Mouse (Mus musculus) lung, postnatal 25 days (tissue): Measurements from ENCODE around the gene Zfp952.
"Not testable (repeated sequence)": the region's sequence is repeated elsewhere in the genome, so short reads cannot be mapped to it uniquely, and the experiment has no call there.

ENCODE experiments used
- DNase-seq: peaks from one replicate; pipeline ENCODE4 v3.0.0; 2022; ENCODE audit warnings: low spot score

Gene Zfp952

GRCm38 (mm10) chr17:32992699-32993474, at the start of gene Zfp952:
TSS of gene Zfp952 (plus strand) at chr17:32993129.
- DNase-seq: peak; percentile 91

GRCm38 (mm10) chr17:32943661-32944060, 49.3 kb upstream of the Zfp952 start:
- DNase-seq: no peak

- no peak for DNase-seq
These were observed 48.4 kb upstream of the Zfp952 start for GRCm38 (mm10) chr17:32944402-32945035.

DNA sequence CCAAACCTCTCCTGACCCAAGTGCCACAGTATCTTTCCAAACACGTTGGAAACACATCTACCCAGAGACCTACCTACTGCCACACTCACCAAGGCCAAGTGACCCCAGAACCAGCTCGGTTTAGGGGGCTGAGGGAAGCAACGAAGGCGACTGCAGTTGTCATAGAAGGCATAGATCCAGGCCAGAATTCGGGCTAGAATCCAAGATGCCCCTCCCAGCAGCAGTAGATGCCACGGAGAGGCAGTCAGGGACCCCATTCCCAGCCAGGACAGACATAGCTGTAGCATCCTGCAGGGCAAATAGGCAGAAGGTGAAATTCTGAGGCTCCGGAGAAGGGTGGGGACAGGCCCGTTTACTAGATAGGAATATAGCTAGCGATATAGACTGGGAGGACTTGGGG, 46.2 kb upstream of the Zfp952 start:
- DNase-seq: peak; percentile 12

GRCm38 (mm10) chr17:32947215-32947914, 45.6 kb upstream of the Zfp952 start, which contains the start of gene Cyp4f13:
TSS of gene Cyp4f13 (minus strand) at chr17:32947402.
- peak; percentile 99 for DNase-seq

DNA sequence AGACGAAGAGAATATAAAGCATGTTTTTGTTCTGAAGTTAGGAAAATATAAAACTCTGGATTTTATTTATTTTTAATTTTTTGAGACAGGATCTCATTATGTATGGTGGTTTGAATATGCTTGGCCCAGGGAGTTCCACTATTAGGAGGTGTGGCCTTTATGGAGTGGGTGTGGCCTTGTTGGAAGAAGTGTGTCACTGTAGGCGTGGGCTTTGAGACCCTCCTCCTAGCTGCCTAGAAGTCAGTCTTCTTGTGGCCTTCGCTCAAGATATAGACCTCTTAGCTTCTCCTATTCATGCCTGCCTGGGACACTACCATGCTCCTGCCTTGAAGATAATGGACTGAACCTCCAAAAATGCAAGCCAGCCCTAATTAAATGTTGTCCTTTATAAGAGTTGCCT, 42.8 kb upstream of the Zfp952 start:
- no peak for DNase-seq

- DNase-seq: no peak
These were observed 41.9 kb upstream of the Zfp952 start for GRCm38 (mm10) chr17:32951006-32951405.

DNA sequence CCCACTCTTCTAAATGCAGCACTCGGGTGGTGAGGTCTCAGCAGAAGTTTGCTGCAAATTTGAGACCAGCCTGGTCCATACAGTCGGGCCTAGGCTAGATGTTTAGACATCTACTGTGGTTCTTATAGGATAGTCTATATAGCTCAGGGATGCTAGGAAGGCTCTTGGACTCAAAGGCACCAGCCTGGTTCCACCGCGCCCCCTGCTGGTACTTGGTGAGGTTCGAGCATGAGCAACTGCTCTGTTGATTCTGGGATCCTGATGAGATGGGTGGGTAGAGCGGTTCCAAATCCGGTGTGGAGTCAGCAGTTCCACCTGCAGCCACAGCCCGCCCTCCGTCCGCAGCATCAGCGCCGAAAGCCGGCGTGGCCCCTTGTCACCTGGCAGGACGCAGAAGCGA, 41.5 kb upstream of the Zfp952 start:
- DNase-seq: peak; percentile 77

DNA sequence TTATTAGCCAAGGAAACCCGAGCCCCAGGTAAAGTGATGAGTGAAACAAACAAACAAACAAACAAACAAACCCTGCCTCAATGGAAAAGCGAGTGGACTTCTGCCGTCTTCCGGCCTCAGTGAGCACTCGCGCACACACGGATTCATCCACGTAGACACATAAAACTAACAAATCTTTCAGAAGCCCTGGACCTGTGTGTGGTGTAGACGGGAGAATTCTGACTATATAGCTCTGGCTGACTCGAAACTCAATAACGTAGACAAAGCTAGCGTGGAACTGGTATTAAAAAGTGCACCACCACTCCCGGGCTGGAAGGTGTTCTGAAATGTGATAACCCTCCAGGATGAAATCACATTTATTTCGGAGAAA, 27.7 kb upstream of the Zfp952 start:
- DNase-seq: no peak

DNA sequence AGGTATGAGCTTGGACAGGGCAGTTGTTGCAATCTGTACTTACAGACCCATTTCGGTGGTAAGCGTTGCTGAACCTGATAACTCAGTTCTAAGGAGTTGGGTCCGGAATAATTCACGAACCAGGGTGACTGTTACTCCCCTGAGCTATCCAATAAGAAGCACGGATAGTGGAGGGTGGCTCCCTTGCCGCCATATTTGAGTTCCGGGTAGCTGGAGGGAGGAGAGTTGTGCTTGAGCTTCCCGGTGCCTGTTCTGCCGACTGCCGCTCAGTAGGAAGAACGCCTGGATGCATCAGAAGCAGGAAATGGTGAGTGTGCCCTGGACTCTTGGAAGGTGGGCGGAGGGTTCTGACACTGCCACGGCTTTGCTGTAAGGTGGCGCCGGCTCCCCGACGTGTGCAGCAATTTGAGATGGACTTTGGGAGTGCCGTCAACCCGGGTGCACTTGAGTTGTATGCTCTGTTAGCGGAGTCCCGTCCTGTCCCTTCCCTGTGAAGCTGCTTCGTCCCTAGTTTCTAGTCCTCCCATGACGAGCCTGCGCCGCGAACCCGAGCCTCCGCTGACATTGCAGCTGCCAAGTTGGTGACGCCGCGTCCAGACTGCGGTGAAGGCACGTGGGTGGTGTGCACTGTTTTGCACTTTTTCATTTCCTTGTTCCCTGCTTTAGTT, 27.2 kb upstream of the Zfp952 start, which contains the start of gene Zfp472:
Zfp472 (plus strand) TSS at position 192 of the 668 bp plus-strand sequence.
- DNase-seq: peak; percentile 95

DNA sequence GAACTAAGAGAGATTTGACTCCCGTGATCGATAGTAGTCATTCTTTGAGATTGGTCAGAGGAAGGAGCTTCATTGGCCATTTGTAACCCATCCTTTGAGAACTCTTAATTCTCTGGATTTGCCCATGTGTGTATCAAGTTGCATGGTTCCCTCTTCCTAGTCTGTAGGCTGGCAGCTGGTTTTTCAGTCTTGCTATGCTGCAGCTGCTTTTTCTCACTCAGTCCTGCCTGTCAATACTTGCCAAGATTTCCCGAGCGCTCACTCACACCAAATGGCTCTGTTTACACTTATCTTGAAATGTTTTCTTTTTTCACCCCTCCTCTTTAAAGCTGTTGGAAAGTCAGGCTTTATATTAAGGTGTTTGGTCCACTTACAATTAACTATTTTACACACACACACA, 11.6 kb upstream of the Zfp952 start:
- DNase-seq: no peak

DNA sequence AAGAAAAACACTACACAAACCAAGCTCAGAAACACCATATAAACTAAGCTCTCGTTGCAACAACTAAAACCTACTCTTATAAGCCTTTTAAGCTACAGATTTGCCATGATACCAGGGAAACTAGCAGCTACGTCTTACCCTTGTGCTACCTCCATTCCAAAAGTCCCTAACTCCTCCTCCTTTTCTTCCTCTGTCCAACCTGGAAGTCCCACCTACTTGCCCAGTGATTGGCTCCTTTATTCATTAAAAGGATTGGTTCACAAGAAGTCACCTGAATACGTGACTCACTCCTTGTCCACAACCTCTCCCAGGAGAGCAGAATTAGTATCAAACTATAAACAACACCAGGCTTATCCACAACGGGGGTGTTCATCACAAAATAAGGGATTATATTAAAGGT, 6.6 kb upstream of the Zfp952 start:
- DNase-seq: no peak

DNA sequence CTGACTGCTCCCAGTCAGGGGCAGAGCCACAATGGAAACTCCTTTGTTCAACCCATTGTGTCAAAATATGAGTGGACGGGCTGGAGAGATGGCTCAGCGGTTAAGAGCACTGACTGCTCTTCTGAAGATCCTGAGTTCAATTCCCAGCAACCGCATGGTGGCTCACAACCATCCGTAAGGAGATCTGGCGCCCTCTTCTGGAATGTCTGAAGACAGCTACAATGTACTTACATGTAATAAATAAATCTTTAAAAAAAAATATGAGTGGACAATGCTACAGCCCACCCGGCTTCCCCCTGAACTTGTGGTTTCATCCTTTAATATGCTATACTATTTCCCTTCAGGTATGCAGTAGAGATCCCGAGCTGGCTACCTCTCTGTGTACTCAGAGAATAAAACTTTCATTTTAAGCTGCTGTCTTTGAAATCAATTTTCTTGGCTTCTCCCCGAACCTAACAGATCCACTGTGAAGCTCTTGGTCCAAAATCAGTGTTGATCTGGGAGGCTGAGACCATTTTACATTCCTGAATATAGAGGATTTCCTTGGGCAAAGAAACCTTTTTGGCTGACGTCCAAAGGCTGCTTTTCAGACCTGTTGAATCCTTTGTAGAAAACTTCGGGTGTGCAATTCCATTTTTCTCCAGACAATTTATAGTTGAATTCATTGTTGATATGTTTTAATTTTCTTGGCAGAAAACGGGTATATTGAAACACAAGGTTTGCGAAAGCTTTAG, 797 bp upstream of the Zfp952 start:
- peak; percentile 22 for DNase-seq

- no peak for DNase-seq
These were observed 5.6 kb downstream of the Zfp952 start for GRCm38 (mm10) chr17:32998492-32998891.

DNA sequence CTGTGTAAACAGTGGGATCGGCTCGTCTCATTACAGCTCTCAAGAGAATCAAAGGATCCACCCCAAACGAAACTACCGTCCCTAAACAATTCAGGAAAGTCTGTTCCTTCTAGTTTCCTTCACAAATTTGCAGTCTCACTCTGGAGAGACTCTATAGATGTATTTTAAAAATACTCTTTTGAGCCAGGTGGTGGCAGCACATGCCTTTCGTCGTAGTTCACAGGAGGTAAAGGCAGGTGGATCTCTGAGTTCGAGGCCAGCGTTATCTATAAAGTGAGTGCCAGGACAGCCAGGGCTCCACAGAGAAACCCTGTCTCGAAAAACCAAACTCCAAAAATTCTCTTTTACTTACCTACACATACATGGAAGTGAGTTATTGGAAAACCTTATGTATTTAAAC, 15.4 kb downstream of the Zfp952 start:
- no peak for DNase-seq

DNA sequence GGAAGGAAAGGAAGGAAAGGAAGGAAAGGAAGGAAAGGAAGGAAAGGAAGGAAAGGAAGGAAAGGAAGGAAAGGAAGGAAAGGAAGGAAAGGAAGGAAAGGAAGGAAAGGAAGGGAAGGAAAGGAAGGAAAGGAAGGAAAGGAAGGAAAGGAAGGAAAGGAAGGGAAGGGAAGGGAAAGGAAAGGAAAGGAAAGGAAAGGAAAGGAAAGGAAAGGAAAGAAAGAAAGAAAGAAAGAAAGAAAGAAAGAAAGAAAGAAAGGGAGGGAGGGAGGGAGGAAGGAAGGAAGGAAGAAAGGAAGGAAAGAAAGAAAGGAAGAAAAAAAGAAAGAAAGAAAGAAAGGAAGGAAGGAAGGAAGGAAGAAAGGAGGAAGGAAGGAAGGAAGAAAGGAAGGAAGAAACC, 27.5 kb downstream of the Zfp952 start:
- not testable (repeated sequence) for DNase-seq

DNA sequence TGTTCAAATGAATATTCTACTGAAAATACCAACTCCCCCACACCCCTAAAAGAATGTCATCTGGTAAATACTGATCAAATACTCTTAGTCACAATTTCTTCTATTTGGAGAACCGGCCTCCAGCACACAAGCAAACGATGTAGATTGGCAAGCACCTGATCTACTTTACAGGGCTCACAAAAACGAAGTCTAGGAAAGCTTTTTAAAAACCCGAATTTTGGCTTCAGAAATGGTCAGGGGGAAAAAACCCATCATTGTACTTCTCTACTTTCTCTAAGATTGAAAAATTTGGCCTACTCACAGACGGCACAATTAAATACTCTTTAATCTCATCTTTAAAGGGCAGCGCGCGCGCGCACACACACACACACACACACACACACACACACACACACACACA, 39.4 kb downstream of the Zfp952 start:
- DNase-seq: no peak

DNA sequence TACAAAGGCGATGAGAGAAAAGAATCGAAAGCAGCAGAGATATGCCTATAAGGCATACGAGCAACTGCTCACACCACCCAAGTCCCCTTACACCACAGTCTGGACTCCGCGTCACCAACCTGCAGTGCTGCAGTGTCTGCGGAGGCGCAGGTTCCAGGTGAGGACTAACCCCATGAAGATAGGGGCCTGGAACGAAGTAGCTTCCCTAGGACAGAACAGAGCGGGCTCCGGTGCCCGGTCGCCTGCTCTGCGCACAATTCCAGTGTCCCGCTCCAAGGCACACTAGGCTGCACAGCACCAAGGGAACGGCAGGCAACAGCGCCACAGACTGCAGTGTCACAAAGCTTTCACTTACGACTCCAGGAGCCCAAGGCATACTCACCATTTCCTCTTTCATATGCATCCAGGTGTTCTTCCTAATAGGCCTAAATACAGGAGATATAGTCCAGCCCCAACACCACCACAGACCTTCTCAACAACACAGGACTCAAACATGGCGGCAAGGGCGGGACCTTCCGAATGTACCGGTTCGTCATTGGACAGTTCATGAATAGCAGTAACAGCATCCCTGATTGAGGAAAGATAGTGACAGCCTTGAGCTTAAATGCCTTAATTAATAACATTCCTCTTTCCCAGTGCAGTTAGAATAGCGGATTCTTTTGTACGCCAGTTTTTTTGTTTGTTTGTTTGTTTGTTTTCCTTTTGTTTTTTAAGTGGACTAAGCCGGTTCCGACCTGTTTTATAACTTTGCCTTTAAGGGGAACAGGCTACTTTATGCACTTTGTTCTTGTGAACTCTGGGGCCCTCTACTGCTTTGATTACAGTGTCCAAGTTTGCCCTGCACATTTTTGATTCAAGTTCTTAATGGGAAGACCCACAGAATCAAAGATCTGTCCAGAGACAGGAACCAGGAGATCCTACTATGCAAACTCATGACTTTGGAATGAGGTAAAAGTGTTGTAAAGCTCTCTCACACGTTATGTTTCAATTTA, 40.3 kb downstream of the Zfp952 start, which contains the start of gene Zfp763:
Zfp763 (minus strand) TSS at position 503 of the 992 bp plus-strand sequence.
- DNase-seq: peak; percentile 74
